Mouse (Mus musculus) layer of hippocampus, adult 11-12 months (tissue): ENCODE measurements at regions not wholly inside any gene's neighbourhood (a gene's known extent, or its start where the extent isn't known, plus 50 kb on each side); places are given as distances from the start of the nearest gene placed in this dataset.
"Not testable (repeated sequence)": the region's sequence is repeated elsewhere in the genome, so short reads cannot be mapped to it uniquely, and the experiment has no call there.

Source experiments
- DNase-seq: peaks from one replicate; pipeline ENCODE4 v3.0.0; 2022; ENCODE audit warnings: low spot score

- no peak for DNase-seq
These were observed 143.2 kb downstream of the Gm815 start for GRCm38 (mm10) chr19:27028834-27029233.

GRCm38 (mm10) chr19:27031030-27031700 is 145.5 kb downstream of the Gm815 start:
- no peak for DNase-seq

DNA sequence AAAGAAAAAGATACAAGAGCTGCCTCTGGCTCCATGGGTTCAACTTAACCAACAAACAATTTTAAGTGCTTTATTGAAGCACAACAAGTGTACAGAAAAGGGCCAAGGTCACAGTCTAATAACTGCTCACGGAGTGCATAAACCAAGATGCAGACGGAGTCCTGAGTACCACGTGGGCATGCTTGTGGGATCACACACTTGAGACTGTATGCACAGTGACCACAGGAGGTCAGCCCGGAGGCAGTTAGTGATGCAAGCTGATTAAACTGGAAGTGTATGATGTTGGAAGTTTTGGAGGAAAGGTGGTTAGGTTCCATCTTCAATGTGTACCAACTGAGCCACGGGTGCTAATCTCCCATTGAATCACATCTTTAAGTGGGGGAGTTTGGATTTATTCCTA is 146.9 kb downstream of the Gm815 start:
- DNase-seq = no peak

GRCm38 (mm10) chr19:27038298-27038697 is 152.6 kb downstream of the Gm815 start:
- DNase-seq = no peak

- DNase-seq = no peak
These were observed 154.8 kb downstream of the Gm815 start for GRCm38 (mm10) chr19:27040321-27041025.

GRCm38 (mm10) chr19:27066449-27067181 is 149.7 kb upstream of the Vldlr start:
- peak; percentile 76 for DNase-seq

DNA sequence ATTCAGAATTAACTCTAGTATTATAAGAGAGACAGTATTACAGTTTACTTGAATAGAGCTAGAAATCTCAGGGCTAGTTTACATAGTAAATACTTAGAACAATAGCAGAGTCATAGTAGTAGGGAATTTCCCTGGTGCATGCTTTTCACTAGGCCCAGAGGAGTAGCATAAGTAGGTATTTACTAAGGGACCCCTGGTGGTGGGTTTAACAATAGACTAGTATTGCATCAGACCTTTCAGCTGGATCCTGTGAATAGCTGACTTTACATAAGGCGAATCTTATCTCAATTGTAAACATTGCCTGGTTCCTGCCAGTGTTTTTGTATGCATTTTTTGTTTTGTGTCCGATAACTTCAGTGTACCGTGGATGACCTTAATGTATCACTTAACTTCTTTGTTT is 143.0 kb upstream of the Vldlr start:
- DNase-seq = no peak

GRCm38 (mm10) chr19:27075019-27075418 is 141.3 kb upstream of the Vldlr start:
- DNase-seq = no peak

DNA sequence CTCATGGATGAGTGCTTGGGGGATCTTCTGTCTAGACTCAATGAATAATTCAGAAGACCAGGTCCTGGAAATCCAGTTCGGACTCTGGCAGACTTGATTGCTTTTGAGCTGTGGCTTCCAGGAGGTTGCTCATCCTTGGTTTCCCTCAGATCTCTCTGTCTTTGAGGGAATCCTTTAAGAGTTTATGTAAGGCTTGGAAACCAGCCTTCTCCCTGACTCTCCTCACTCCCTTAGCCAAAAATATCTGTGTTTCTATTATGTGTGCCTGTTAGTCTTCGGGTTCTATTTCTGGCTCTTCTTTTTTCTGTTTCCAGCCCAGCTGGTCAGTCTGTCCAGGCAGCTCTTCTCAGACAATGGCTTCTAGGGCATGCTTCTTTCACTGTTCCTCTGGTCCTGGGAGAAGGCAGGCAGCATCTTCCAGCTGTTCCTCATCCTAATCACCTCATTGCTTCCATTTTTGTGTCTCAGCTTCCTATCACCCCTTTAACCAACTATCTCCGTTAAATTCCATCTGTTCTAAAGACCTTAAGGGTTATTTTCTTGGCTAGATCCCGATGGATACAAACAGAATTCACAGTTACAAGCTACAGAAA is 139.3 kb upstream of the Vldlr start:
- DNase-seq = no peak

DNA sequence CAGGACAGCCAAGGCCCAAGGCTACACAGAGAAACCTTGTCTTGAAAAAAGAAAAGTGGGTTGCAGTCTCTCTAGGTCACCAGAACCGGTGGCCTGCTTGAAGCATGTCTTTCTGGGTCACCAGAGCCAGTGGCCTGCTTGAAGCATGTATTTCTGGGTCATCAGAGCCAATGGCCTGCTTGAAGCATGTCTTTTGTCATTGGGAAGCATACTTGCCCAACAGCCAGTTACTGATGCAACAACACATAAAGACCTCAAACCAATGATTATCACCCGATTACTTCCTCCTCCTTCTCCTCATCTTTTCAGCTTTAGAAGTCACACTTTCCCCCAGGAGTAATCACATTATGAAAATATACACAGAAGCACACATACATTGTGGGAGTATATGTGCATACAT is 128.9 kb upstream of the Vldlr start:
- no peak for DNase-seq

GRCm38 (mm10) chr19:27087833-27088232 is 128.5 kb upstream of the Vldlr start:
- DNase-seq = no peak

- DNase-seq = no peak
These were observed 127.2 kb upstream of the Vldlr start for GRCm38 (mm10) chr19:27089099-27089498.

- no peak for DNase-seq
These were observed 124.7 kb upstream of the Vldlr start for GRCm38 (mm10) chr19:27091603-27092002.

DNA sequence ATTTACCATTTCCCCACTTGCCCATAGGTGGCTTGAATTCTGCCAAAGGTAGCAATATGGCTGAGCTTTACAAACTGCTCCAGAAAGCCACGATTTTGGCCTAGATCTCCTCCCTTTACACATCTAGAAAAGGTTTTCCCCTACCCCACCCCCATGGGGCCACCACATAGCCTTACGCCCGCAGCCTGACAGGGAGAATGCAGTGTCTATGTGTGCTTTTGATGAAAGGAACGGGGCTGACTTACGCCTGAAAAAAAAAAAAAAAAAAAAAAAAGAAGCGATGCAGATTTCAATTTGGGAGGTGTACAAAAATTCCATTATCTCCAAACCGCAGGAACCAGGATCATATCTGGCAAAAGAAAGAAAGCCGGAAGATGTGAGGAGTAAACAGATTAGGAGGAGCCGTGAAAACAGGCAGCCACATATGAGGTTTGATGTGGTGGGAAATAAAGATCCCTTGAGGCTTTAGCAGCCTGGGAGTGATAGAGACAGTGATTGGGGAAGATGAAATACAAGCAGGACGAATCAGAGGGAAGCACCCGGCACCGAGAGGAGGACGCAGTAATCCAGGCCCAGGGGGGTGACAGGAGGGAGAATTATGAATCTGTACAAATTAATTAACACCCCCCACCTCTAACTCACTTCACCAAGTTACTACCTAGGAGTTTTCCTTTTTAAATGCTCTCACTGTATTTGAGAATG is 121.4 kb upstream of the Vldlr start:
- no peak for DNase-seq

- no peak for DNase-seq
These were observed 116.4 kb upstream of the Vldlr start for GRCm38 (mm10) chr19:27099921-27100320.

GRCm38 (mm10) chr19:27110437-27110836 is 105.8 kb upstream of the Vldlr start:
- no peak for DNase-seq

- DNase-seq = no peak
These were observed 95.4 kb upstream of the Vldlr start for GRCm38 (mm10) chr19:27120876-27121275.

- DNase-seq = no peak
These were observed 93.9 kb upstream of the Vldlr start for GRCm38 (mm10) chr19:27122348-27122747.

DNA sequence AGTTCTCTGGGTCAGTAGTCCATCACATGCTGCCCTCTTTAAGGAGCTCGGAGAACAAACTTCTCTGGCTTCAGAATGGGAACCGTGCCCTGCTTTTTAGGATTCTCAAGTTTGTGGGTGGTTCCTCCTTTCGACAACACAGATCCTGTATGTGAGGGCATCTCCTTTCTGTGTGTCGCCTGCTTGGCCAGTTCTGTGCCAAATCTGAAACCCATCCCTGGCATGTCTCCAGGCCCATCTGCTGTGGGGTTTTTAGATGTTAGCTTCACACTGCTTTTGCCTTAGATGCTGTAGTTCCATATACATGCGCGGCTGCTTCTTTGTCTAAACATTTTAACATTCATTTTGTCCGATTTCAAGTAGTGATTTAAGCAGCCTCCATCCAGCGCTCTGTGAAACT is 93.0 kb upstream of the Vldlr start:
- DNase-seq = peak; percentile 78

GRCm38 (mm10) chr19:27123806-27124469 is 92.3 kb upstream of the Vldlr start:
- peak; percentile 25 for DNase-seq

DNA sequence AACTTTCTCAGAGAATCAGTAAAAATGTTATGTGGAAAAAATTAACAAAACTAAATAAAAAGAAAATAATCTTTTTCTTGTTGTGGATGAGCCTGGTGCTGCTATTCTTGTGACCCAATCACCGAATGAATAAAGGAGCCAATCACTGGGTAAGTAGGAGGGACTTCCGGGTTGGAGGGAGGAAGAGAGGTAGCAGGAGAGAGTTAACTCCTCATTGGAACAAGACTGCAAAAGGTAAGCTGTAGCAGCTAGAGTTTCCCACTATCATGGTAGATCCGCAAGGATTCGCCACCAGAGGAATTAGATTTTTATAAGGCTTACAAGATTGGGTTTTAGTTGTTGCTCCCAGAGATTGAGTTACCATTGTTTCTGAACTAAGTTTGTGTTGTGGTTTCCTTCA is 87.8 kb upstream of the Vldlr start:
- not testable (repeated sequence) for DNase-seq

DNA sequence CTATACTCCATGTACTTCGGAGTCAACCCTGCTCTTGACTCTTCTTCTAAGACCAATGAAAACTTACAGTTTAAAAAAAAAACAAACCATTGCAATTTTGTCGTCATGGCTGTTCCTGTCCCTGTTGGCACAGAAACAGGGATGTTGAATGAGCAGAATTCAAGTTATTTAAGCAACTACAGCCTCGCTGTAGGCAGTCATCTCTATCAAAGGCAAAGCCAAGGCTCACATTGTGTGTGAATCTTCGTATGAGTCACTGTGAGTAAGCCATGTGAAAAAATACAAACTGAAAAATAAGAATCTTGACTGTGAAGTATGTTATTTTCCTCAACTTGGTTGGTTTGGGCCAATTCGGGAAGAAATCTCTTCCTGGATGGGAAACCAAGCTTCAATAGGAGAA is 81.9 kb upstream of the Vldlr start:
- DNase-seq = no peak
